Mouse (Mus musculus) left cerebral cortex, adult 18-20 months (tissue): ENCODE data around the gene Pde7b. TPM values are rescaled to one million over a fixed set of nuclear protein-coding genes. Genes with fewer than 3 reads are reported as not detected.

ENCODE experiments used
- DNase-seq, 2 experiments: peaks; one replicate each; pipeline ENCODE4 v3.0.0; 2021 to 2022; ENCODE audit warnings: low spot score in 2 of 2, mixed read lengths in 1 of 2
- total RNA-seq, 2 experiments: library from RNA; stranded (reverse); gene quantifications; 2 replicates each; pipeline ENCODE4 v1.2.3; 2021

Gene Pde7b
- total RNA-seq, 2 experiments from 2014 or later: 60.8 to 67.0 TPM

DNA sequence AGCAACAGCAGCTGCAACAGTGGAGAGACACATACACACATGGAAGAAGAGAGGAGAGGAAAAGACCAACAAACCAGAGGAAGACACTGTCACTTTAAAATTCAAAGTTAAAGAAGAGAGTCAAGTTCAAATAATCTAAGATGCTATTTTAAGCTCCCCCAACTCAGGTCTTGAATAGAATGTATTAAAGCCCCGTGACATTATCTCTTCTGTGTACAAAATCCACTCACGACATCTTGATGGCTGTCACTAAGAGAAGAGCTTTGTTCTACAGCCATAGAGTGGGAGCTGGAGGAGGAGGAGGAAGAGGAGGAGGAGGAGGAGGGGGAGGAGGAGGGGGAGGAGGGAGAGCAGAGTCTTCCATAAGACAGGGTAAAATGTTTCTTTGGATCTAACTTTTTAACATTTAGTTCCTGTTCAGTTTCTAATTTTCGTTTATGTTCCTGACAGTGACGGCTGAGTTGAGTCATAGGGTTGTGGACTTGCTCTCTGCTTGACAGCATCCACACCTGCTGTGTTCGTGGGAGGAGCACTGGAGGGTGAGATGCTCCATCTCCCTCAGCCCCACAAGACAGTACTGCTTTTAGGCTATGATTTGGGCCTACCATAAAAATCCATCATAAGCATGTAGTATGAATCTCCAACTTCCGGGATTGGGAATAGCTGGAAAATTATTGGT is 270.4 kb downstream of the Pde7b start:
- no peak for DNase-seq

GRCm38 (mm10) chr10:20437428-20437827 is 287.4 kb downstream of the Pde7b start:
- no peak for DNase-seq

DNA sequence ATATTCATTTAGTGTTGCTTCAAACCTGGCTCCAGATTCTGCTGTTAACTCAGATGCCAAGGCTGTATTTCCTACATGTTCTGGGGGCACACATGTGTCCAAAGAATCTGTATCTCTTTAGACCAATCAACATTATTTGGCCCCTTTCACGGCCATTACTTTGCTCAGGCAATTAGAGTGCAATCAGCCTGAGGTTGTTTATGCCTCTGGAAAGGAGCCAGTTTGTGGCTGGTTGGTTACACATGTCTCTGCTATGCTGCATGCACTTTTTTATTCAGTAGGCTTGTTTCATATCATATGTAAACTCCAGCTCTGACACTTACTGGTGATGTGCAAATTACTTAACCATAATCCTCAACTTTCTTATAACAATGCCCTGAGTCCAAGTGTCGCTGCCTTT is 287.9 kb downstream of the Pde7b start:
- DNase-seq: no peak

GRCm38 (mm10) chr10:20435913-20436312 is 289.0 kb downstream of the Pde7b start:
- DNase-seq: no peak

GRCm38 (mm10) chr10:20431336-20431735 is 293.5 kb downstream of the Pde7b start:
- DNase-seq: no peak

- no peak for DNase-seq
Observed at GRCm38 (mm10) chr10:20421299-20421883, 303.5 kb downstream of the Pde7b start.

DNA sequence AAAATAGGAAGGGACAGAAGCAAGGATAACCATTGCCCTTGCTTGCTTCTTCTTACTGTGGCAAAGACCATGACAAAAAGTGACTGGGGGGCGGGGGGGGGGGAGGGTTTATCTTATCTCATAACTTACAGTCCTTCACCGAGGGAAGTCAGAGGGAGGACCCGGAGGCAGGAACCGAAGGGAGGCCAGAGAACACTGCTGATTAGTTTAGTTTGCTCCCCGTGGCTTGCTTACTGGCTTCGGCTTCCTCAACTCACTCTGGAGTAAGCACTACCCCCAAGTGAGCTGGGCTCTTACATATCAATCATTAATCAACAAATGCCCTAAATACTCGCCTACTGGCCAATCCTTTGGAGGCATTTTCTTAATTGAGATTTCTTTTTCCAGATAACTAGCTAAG is 304.6 kb downstream of the Pde7b start:
- DNase-seq: no peak

DNA sequence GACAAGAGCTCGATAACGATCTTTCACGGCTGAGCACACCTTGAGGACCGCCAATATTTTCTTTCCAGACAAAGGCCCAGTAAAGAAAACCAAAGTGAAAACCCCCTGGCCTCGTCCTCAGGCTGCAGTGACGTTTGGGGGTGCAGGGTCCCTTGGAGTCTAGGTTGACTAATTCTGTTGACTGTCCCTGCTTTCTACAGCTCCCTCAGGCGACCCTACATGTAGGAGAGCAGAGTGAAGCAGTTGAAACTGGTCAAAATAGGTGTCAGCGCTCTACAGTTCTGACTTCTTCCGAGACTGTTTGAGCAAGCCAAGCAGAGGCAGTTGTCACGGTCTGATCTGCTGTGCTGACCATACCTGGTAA is 306.0 kb downstream of the Pde7b start:
- no peak for DNase-seq

DNA sequence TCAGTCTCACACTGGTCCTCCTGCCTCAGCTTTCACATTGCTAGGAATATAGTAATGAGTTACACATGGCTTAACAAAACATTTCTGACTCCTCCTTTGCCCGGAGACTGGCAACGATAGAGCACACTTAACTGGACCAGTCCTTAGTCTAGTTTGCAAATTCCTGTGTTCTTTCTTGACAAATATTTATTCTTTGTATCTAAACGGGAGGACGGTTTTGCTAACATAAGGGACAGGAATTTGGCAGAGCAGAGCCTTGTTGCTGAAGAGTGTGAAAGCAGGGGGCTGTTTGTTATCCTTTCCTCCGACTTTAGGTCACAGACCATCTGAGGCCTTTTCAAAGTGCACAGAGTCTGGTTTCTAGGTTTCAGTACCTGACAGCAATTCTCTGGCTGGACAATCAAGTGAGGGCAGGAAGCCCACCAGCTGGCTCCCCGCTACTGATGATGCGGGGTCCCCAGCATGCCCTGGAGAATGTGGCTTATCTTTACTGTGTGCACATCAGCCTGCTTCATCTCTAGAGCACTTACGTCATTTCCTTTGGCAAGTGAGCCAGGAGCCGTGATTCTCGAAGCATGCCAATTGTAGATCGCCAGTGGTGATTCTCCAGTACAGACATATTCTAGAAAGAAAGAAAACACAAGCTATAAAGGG is 306.5 kb downstream of the Pde7b start:
- DNase-seq: no peak

DNA sequence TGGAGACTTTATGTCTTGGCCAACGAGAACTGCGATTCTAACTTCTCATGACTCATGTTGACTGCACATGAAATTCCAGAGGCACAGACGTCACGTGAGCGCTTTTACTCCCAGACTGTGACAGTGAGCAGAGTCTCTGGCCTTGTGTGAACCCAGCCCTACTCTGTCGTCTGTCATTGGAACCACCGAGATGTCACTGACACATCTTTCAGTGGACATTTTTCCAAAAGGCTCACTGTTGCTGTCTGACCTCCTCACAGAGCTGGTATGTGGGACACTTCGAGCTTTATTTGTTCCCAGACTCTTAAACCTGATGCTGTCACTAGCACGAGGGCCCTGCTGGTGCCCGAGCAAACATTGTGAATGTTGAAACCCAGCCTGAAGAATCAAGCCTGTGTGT is 315.7 kb downstream of the Pde7b start:
- no peak for DNase-seq

GRCm38 (mm10) chr10:20408336-20408735 is 316.5 kb downstream of the Pde7b start:
- DNase-seq: no peak

- peak; percentile 24 to 32 for DNase-seq
Observed at GRCm38 (mm10) chr10:20405471-20405870, 319.4 kb downstream of the Pde7b start.

GRCm38 (mm10) chr10:20402941-20403340 is 321.9 kb downstream of the Pde7b start:
- DNase-seq: no peak

DNA sequence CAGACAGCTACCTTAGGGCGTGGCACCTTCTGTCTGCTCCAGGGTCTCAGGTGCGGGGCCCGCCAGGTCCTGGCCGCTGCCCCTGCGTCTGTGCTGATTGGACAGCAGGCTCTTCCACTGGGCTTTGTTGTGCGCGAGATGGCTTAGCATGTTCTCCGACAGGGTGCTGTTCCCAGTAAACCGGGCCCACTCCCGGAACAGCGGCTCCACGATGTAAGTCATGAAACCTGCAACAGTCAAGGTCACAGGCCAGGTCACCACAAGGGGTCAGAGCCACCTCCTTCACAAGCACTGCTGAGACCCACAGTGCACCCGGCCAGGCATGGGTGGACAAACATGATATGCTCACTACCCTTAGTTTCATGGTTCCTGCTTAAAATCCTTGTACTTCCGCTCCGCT is 324.5 kb downstream of the Pde7b start:
- DNase-seq: no peak

DNA sequence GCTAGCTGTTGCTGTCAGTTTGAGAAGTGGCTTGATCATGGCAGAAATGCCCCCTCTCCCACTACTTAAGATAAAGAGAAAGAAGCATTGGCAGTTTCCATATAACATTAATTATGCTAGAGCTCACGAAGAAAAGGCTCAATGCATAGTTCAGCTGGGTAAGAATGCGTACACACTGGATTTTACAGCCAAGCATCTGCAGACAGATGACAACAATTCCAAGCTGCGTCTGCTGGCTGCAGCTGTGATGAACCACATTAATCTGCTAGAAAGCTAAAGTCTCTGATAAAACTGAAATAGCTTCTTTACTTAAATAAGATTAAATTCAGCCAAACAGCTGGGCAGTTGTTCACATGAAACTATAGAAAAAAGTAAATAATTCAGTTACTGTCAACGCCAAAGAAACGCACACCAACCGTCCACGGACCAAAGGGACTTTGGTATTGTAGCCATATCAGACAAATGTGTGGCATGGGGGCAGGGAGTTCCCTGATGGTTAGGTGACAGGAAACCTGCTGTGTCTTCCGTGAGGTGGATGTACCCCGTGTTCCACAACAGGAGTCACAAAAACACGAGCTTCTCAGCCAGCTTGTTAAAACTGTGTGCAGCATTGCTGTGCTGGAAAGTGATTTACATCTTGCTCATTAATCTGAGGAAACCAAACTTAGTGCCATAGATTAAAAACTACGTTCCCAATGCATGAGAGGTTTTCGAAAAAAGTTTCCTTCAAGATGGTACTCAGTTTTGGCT is 326.1 kb downstream of the Pde7b start:
- DNase-seq: no peak

GRCm38 (mm10) chr10:20398224-20398623 is 326.7 kb downstream of the Pde7b start:
- DNase-seq: no peak

DNA sequence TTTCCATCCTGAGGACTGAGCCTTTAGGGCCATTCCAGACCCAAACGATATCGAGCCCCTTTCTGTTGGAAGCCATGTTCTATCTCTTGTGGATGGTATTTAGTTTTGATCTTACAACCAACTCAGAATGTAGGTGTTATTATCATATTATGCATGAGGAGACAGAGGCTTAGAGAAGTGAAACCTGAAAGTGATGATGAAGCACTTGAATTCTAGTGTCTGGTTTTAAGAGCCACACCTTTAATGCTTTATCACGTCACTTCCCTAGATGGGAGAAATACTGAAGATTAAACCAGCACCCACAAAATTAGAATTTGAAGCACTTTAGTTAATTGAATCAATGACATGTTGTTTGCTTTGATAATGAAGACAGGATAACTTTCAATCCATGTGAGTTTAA is 329.1 kb downstream of the Pde7b start:
- DNase-seq: no peak

GRCm38 (mm10) chr10:20394815-20395214 is 330.1 kb downstream of the Pde7b start:
- no peak for DNase-seq

GRCm38 (mm10) chr10:20390568-20390967 is 334.3 kb downstream of the Pde7b start:
- no peak for DNase-seq

- no peak for DNase-seq
Observed at GRCm38 (mm10) chr10:20382807-20383419, 342.0 kb downstream of the Pde7b start.

DNA sequence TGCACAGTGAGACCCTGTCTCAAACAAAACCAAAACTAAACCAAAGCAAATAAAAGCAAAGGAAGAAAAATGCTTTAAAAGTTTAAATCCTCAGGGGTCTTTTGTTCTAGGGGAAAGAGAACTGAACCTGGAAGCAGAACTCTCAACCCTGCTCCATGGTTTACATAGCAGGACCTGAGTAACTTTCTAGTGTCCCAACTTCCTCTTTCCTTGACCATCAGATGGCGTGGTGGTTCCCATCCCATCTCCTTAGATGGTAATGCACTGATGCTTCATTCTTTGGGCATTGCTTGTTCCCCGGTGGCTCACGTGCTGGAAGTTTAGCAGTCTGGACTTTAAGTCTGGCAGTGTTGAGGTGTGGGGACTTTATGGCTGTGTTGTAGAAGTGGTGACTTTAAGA is 343.5 kb downstream of the Pde7b start:
- DNase-seq: no peak

DNA sequence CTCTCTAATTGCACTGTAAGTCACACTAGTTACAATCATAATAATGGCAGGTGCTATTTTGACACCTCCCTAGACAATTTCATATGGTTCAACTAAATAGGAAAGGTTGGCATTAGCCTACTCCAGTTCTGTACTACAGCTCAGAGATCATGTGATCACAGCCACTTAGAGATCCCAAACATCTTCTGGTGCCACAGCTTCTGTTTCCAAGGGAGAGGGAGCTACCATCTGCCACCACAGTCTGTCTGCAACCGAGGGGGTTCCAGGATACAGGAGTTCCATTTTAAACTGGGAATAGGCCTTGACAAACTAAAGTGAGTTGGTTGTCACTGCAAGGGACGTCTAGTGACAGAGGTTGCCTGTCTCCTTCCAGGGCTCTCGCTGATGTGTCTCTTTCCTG is 344.1 kb downstream of the Pde7b start:
- peak; percentile 35 to 41 for DNase-seq
